Mouse (Mus musculus) heart, postnatal 0 days (tissue): ENCODE results near the gene Dbn1.

ENCODE experiments used
- CTCF ChIP-seq: IDR thresholded peaks from 2 replicates; pipeline ENCODE4 v1.5.1; 2016; ENCODE audit warnings: antibody characterized with exemption, control low read depth, low read depth
- EP300 ChIP-seq: IDR thresholded peaks from 2 replicates; pipeline ENCODE4 v1.6.1; 2016; ENCODE audit warnings: antibody characterized with exemption, low read depth

DNA sequence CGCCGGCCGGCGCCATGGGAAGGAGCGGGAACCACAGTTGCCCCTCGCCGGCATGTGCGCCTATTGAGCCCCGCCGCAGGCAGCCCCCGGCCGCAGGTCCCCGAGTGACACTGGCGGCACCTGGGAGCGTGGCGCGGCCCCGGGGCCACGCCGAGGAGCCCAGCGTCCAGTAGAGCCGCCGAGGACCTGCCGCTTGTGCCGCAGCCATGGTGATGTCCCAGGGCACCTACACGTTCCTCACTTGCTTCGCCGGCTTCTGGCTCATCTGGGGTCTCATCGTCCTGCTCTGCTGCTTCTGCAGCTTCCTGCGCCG is 16.1 kb downstream of the Dbn1 start:
- TF ChIP-seq CTCF (no peak), EP300 (no peak)
